Mouse (Mus musculus): Measurements from ENCODE around the gene Stub1. TPM values are rescaled to one million over a fixed set of nuclear protein-coding genes. Genes with fewer than 3 reads are reported as not detected.
A peak's percentile ranks its signal among the peaks of the same experiment; 100 is the strongest.

The Stub1 gene
- polyA plus RNA-seq, 1 experiment = 230 TPM

- DNase-seq (ENCODE audit: low spot score) = peak; percentile 64
These were observed 35.5 kb upstream of the Stub1 start, which contains the start of gene Mcrip2 for GRCm38 (mm10) chr17:25868601-25869191. Mcrip2 (minus strand) TSS chr17:25868764.

- no peak for DNase-seq (ENCODE audit: low spot score)
These were observed 34.8 kb upstream of the Stub1 start for GRCm38 (mm10) chr17:25867836-25868600.

DNA sequence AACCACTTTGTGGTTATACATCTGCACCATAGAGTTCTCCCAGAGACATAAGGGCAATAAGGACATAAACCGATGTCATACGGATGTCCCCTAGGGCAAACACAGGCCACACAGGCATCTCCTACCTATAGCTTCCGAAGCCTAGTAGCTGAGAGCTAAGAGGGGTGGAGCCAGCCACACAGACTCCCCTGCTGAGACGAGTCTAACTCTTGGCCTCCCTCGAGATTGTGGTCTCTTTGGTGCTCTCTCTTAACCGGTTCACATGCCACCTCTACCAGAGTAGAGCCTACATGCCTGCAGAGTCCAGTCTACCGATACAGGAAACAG, 34.3 kb upstream of the Stub1 start:
- no peak for DNase-seq (ENCODE audit: low spot score)

DNA sequence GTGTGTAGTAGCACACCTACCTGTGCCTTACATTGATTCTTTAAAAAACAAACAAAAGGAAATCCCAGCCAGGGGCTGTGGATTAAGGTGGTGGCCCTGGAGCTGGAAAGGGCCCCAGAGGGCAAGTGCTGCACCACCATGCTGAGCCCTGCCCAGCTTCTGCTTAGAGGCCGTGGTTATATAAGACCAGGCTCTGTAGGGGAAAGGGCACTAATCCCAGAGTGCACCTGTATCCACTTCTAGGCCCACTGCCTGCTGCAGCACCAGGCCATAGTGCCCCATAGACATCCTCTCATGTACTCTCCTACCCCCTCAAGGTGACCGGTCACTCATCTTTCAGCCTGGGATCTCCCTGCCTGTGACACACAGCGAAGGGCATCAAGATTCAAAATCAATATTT, 33.0 kb upstream of the Stub1 start:
- DNase-seq (ENCODE audit: low spot score) = no peak

- no peak for DNase-seq (ENCODE audit: low spot score)
These were observed 32.1 kb upstream of the Stub1 start for GRCm38 (mm10) chr17:25865288-25865687.

DNA sequence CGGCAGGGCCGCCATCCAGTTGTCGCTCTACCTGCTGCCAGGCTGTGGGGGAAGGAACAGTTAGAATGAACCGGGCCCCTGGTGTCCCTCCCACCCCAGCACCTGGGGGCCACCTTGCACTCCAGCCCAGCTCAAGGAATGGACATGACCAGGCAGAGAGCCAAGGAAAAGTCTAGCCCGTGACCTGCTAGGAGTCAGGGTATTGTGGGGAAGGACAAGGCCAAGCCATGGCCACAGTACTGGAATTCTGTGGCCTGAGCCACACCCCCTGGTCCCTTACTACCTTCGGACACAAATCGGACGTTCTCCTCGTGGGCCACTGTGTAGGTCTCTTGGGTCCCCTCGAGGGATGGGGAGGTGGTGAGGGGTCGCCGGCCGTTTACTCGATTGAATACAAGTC, 31.1 kb upstream of the Stub1 start:
- DNase-seq (ENCODE audit: low spot score) = no peak

- no peak for DNase-seq (ENCODE audit: low spot score)
These were observed 30.5 kb upstream of the Stub1 start for GRCm38 (mm10) chr17:25863681-25864080.

DNA sequence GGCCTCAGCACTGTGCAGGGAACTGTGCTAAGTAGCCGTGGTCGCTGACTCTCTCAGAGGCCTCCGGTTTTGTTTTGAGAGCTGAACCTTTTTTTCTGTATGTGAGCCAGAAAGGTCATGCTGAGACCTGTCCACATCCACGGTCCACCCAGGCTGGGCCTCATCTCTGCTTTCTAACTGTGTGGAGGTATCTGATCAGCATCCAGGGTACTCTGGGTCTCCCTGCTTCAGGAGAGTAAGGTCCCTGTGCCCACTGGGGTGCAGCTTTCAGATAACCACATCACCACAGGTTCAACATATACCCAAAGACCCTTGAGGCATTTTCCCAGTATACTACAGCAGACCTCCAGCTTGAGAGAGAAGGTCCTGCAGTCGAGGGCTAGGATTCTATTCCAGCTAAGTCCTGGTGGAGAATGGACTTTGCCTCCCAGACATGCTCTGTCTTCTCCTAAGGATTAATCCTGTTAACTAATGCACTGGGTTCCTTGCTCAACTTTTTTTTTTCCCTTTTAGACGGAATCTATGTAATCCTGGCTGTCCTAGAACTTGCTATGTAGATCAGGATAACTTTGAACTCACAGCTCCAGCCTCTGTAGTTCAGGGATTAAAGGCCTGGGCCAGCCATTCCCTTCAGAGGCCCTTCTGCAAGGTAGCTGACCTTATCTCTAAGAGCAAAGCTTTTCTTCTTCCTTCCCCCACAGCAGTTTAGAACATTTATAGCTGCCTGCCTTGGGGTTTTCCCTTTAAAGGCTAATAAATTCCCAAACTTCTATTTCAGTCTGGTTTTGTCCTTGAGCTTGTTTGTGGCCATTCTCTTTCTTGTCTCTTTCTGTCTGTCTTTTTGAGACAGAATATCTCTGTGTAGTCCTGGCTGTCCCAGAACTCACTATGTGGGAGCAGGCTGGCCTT, 28.8 kb upstream of the Stub1 start:
- no peak for DNase-seq (ENCODE audit: low spot score)

GRCm38 (mm10) chr17:25860832-25861703, 27.9 kb upstream of the Stub1 start, which contains the start of gene Wdr90:
Wdr90 (minus strand) TSS chr17:25861501.
- DNase-seq (ENCODE audit: low spot score) = peak; percentile 80

DNA sequence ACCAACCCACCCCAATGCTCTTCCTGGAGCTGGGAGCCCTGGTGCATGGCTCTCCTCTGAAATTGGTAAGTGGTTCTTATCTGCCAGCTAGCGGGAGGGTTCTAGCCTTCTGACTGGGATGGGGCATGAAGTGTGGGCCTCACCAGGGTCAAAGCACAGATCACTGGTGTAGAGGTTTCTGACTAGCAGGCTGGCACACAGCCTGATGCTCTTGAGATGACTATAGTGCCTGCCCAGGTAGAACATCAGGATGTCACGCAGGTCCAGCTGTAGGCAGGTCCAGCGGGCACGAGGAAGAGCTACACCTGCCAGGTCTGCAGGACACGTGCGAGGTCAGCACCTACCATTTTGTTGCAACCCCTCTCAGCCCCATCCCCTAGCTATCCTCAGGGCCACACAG, 27.0 kb upstream of the Stub1 start:
- DNase-seq (ENCODE audit: low spot score) = no peak

- peak; percentile 82 for DNase-seq (ENCODE audit: low spot score)
These were observed 11.2 kb upstream of the Stub1 start, which contains the start of gene Rhot2 for GRCm38 (mm10) chr17:25844396-25844901. Rhot2 (minus strand) TSS chr17:25844851.

- no peak for DNase-seq (ENCODE audit: low spot score)
These were observed 10.6 kb upstream of the Stub1 start for GRCm38 (mm10) chr17:25843636-25844395.

DNA sequence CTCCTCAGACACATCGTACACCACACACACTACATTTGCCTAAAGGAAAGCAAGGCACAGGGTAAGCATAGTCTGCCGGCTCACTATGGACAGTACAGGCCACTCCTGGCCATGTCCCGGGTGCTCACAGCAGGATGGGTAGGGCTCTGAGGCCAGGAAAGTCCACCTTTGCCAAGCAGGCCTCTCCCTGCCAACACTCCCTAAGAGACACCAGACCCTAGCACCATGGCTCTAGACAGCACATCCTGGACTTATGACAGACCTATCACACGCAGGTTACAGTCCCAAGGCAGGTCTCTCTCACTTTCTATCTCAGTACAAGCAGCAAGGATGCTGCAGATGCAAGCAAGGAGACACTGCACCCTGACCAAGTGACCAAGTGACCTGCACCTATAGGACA, 9.9 kb upstream of the Stub1 start:
- no peak for DNase-seq (ENCODE audit: low spot score)

- DNase-seq (ENCODE audit: low spot score) = no peak
These were observed 9.3 kb upstream of the Stub1 start for GRCm38 (mm10) chr17:25842509-25842908.

GRCm38 (mm10) chr17:25841117-25841880, 8.1 kb upstream of the Stub1 start, which contains the start of gene Gm20683:
Gm20683 (minus strand) TSS chr17:25841763.
- DNase-seq (ENCODE audit: low spot score) = no peak

GRCm38 (mm10) chr17:25840519-25840918, 7.3 kb upstream of the Stub1 start:
- DNase-seq (ENCODE audit: low spot score) = no peak

DNA sequence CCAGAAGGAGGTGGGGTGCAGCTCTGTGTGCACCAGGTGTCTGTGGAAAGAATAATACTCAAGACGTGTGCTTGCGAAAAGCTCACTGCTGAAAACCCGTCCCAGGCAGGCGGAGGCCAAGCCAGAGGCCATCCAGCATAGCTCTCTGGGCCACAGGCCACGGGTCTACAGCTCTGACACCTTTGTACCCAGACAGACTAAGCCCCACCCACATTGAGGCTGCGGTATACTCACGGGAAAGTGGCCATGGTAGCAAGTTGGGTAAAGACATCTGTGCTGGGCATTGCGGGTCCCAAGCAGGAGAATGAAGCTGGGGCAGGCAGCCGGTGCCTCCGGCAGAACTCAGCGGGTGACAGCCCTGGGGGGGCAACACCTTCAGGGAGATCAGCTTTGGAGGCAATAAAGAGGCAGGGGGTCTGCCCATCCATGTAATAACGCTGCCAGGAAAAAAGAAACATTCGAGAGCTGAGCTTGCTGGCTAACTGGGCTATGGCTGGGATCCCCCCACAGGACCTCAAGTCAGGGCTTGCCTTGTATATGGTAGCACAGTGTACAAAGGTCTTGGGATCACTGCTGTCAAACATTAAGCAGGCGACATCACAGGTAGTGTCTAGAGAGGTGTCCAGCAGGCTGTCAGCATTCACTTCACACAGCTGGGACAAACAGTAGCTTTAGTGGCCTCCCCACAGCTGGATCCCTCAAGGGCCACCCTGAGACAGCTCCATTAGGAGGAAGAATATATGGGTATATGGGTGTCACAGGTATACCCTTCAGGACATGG, 6.4 kb upstream of the Stub1 start:
- DNase-seq (ENCODE audit: low spot score) = no peak

DNA sequence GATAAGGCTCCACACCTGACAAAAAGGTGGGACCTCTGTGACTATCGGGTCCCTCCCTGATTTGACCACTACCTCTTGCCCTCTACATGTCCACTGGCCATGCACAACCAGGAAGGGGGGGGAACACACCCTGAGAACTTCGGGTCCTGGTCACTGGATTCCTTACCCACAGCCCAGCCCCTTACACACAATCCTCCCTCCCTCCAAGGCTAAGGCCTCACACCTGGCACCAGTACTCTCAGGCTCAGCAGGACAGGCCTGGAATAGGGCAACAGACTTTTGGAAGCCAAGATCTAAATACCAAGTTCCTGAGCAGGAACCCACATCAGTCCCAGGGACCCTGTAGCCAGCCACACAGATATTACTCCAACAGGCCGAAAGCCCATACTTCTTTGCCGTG, 5.7 kb upstream of the Stub1 start:
- DNase-seq (ENCODE audit: low spot score) = no peak

GRCm38 (mm10) chr17:25837533-25837932, 4.3 kb upstream of the Stub1 start:
- no peak for DNase-seq (ENCODE audit: low spot score)
